Mouse (Mus musculus) lung, postnatal 0 days (tissue): ENCODE measurements at regions not wholly inside any gene's neighbourhood (a gene's known extent, or its start where the extent isn't known, plus 50 kb on each side); places are given as distances from the start of the nearest gene placed in this dataset.
A peak's percentile ranks its signal among the peaks of the same experiment; 100 is the strongest.

Experiments
- ATAC-seq: fragments of 200-750 bp; cut with Nextera tagmentation; 2 replicates; pipeline ENCODE4 v1.8.0; 2017; ENCODE audit warnings: moderate library complexity
- DNase-seq: peaks from one replicate; pipeline ENCODE4 v3.0.0-alpha.2; 2016; ENCODE audit warnings: low spot score
- H3K27ac ChIP-seq: fragments of 300-500 bp; sonication (generic); 2 replicates; pipeline ENCODE4 v1.5.1; 2014; ENCODE audit warnings: antibody characterized with exemption, mild to moderate bottlenecking, low read length, mixed read lengths
- H3K27me3 ChIP-seq: fragments of 300-500 bp; sonication (generic); replicated peaks from 2 replicates; pipeline ENCODE4 v1.6.1; 2014; ENCODE audit warnings: low read length, mixed read lengths; ENCODE audit not compliant: insufficient read depth
- H3K36me3 ChIP-seq: fragments of 300-500 bp; sonication (generic); 2 replicates; pipeline ENCODE4 v1.6.1; 2014; ENCODE audit warnings: low read length, mixed read lengths; ENCODE audit not compliant: insufficient read depth
- H3K4me1 ChIP-seq: fragments of 300-500 bp; sonication (generic); 2 replicates; pipeline ENCODE4 v1.6.1; 2014; ENCODE audit warnings: antibody characterized with exemption, low read depth, low read length, mixed read lengths; ENCODE audit not compliant: insufficient read depth
- H3K4me2 ChIP-seq: fragments of 300-500 bp; sonication (generic); replicated peaks from 2 replicates; pipeline ENCODE4 v1.6.1; 2014; ENCODE audit warnings: low read depth, mild to moderate bottlenecking, low read length, moderate library complexity, mixed read lengths
- H3K4me3 ChIP-seq: fragments of 300-500 bp; sonication (generic); 2 replicates; pipeline ENCODE4 v1.5.1; 2014; ENCODE audit warnings: low read depth, low read length
- H3K9ac ChIP-seq: fragments of 300-500 bp; sonication (generic); replicated peaks from 2 replicates; pipeline ENCODE4 v1.6.1; 2014; ENCODE audit warnings: low read depth, mild to moderate bottlenecking
- H3K9me3 ChIP-seq: fragments of 300-500 bp; sonication (generic); 2 replicates; pipeline ENCODE4 v1.6.1; 2016; ENCODE audit warnings: low read length, mixed read lengths
- CTCF ChIP-seq: IDR thresholded peaks from 2 replicates; pipeline ENCODE4 v1.5.1; 2016; ENCODE audit warnings: antibody characterized with exemption, mild to moderate bottlenecking
- EP300 ChIP-seq: IDR thresholded peaks from 2 replicates; pipeline ENCODE4 v1.6.1; 2016; ENCODE audit warnings: antibody characterized with exemption, mild to moderate bottlenecking, control low read depth
- WGBS: fragments of 180-500 bp; shearing (Covaris S2); extraction: QIAGEN DNeasy Blood & Tissue Kit; methylation state at CpG from one replicate; pipeline ENCODE4 v1.1.7; 2014; 5-methylcytosine and 5-hydroxymethylcytosine counted together

DNA sequence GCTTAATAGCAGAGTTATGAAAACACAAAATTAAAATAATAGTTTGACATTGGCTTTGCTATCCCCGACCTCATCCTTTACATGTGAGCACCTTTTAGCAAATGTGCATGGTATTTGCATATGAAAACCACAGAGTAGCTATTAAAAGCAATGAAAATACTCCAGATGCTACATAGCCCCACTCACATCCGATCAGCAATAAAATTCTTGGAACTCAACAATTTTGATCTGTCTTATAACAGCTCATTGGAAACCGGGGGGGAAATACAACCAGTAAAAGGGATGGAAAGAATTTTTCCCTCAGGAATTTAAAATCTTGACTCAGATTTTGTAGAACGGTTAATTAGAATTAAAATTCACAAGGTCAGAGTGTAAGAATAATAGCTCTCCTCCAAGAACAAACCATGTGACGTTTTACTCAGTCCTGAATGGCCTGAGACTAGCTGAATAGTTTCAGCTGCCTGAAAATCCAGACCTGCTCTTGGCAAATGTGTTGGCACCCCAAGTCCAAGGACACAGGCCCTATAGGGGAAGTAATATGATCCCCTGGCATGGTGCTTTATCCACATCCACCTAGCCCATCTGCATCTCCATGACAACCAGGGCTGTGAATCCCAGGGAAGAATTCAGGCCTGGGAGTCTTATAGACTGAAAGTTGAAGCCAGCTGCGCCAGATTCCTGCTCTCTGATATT is 370.9 kb downstream of the Tns3 start:
- no peak overlapping the region for H3K4me2 ChIP-seq
- H3K27ac ChIP-seq: no peak overlapping the region
- no peak for TF ChIP-seq CTCF
- peak; percentile 26; the same call in 1 of the 2 replicates for TF ChIP-seq EP300
- no peak overlapping the region for H3K4me3 ChIP-seq
- H3K36me3 ChIP-seq: no peaks in the 10 kb centered on the region
- peak; percentile 60 for ATAC-seq
- H3K27me3 ChIP-seq: no peaks in the 10 kb centered on the region
- 52% methylated on average over 6 of the region's 6 CpGs for WGBS
- no peaks in the 10 kb centered on the region for H3K4me1 ChIP-seq
- DNase-seq: peak; percentile 34
- H3K9ac ChIP-seq: no peak overlapping the region
- H3K9me3 ChIP-seq: no peaks in the 10 kb centered on the region

DNA sequence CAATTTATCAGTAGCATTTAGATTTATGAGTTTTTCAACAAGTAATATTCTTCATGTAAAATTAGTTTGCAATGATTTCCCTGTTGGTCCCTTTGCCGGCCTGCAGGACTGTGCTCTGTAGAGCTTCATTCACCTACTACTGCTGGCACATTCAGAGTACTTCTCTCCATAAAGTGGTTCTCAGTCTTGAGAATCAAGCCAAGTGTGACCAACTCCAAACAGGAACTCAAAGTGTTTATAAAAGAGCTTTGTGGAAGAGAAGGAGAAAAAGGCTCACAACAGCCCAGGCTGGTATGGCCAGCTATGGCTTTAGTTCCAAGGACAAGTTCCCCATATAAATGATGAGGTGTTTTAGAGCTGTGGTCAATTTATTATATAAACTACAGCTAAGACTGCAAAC is 379.1 kb downstream of the Tns3 start:
- no peak overlapping the region for H3K4me2 ChIP-seq
- 47% methylated on average over 1 of the region's 1 CpGs for WGBS
- no peak overlapping the region for H3K9ac ChIP-seq
- no peaks in the 10 kb centered on the region for H3K36me3 ChIP-seq
- H3K9me3 ChIP-seq: no peaks in the 10 kb centered on the region
- no peak overlapping the region for H3K27ac ChIP-seq
- TF ChIP-seq EP300 (no peak), CTCF (no peak)
- H3K27me3 ChIP-seq: no peaks in the 10 kb centered on the region
- no peaks in the 10 kb centered on the region for H3K4me1 ChIP-seq
- ATAC-seq: peak; percentile 71
- DNase-seq: peak; percentile 62
- no peak overlapping the region for H3K4me3 ChIP-seq

DNA sequence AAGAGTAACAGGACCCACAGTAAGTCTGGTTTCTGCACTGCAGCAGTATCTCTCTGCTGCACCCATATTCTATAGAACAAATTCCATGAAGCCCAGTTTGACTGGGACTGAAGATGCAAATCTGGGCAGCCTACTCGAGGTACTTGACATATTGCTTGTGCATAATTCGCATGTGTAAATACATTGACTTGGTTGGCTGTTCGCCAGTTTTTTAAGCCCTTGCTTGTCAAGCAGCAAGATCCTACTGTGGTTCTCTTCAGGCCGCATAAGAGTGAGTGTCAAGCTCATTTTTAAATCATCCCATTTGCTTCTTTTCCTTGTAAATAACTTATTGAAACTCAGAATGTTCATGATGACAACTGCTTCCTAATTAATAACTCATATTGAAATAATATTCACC is 389.1 kb downstream of the Tns3 start:
- Histone ChIP-seq H3K27me3 (no peaks in the 10 kb centered on the region), H3K9me3 (no peaks in the 10 kb centered on the region), H3K36me3 (no peaks in the 10 kb centered on the region), H3K4me1 (no peaks in the 10 kb centered on the region), H3K9ac (no peak overlapping the region), H3K4me2 (no peak overlapping the region), H3K27ac (no peak overlapping the region), H3K4me3 (no peak overlapping the region)
- TF ChIP-seq CTCF: no peak
- TF ChIP-seq EP300: no peak
- ATAC-seq (no peak), DNase-seq (no peak)
- WGBS: 36% methylated on average over 4 of the region's 4 CpGs

DNA sequence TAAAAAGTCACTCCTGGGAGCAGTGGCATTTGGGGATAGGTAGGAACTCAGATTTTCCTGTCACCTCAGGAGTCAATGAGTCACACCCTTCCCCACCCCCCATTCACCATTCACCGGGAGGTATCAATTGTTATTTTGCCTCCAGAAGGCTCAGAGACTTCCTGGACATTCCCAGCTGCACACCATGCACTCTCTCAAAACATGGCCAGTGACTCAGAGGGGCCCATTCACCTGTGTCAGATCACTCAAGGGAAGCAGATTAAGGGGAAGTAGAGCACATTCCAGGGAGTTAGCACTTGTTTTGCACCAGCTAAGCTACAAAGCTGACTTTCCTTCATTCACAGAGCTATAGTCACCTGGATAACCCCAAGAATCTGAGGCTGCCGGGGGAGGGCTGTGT is 395.2 kb downstream of the Tns3 start:
- Histone ChIP-seq H3K4me2 (no peak overlapping the region), H3K9me3 (no peaks in the 10 kb centered on the region), H3K36me3 (no peaks in the 10 kb centered on the region), H3K27ac (no peak overlapping the region), H3K27me3 (no peaks in the 10 kb centered on the region), H3K4me1 (no peaks in the 10 kb centered on the region), H3K4me3 (no peak overlapping the region), H3K9ac (no peak overlapping the region)
- no peak for ATAC-seq
- TF ChIP-seq EP300 (no peak), CTCF (no peak)
- no peak for DNase-seq
- WGBS: 50% methylated on average over 2 of the region's 2 CpGs

DNA sequence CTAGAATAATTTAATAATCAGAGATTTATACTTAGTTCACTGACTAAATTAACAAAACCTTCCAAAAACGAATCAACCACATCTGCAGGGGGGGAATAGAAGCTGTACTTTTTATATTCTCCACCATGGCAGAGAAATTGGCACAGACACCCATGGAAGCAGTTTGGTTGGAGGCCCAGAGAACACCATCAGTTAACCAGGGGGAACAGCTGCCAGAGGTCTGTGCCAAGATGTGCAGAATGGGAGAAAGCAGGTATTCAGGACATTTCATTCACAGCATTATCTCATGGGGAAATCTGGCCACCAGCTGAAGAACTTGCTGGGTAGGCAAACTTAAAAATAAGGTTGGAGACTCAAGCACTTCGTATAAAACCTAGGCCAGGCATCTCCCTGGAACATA is 410.3 kb downstream of the Tns3 start:
- Histone ChIP-seq H3K4me3 (no peak overlapping the region), H3K9me3 (no peaks in the 10 kb centered on the region), H3K4me2 (no peak overlapping the region), H3K27me3 (no peaks in the 10 kb centered on the region), H3K36me3 (no peaks in the 10 kb centered on the region), H3K9ac (no peak overlapping the region), H3K4me1 (no peaks in the 10 kb centered on the region), H3K27ac (no peak overlapping the region)
- no peak for TF ChIP-seq CTCF
- TF ChIP-seq EP300: no peak
- no peak for DNase-seq
- no peak for ATAC-seq
- WGBS: 56% methylated on average over 2 of the region's 2 CpGs

DNA sequence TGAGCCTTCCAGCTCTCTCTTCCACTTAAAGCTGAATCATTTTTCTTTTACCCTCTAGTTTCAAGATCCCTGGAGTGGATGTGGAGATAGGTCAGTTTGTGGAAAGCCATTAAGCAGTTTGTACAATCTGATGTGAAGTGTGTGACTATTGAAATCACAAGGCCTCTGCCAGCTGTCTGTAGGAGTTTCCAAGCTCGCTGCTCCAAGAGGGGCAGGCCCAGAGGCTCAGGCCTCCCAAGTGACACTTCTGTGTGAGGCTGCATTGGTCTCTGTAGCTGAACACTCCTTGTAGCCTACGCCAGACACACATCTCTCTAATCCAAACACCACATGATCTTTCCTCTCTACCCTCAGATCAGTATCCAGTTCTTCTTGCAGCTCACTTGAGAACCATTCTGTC is 413.0 kb downstream of the Tns3 start:
- WGBS: 29% methylated on average over 2 of the region's 2 CpGs
- no peaks in the 10 kb centered on the region for H3K36me3 ChIP-seq
- no peak overlapping the region for H3K9ac ChIP-seq
- TF ChIP-seq EP300: no peak; the same call in none of the 2 replicates
- no peak for TF ChIP-seq CTCF
- no peak overlapping the region for H3K4me2 ChIP-seq
- no peaks in the 10 kb centered on the region for H3K27me3 ChIP-seq
- H3K4me3 ChIP-seq: no peak overlapping the region
- DNase-seq: peak; percentile 84
- no peaks in the 10 kb centered on the region for H3K4me1 ChIP-seq
- H3K9me3 ChIP-seq: no peaks in the 10 kb centered on the region
- peak; percentile 89 for ATAC-seq
- 0 out of 2 replicates have a peak overlapping the region, but pooled peaks have one; percentile 38 for H3K27ac ChIP-seq
